Mouse (Mus musculus): ENCODE results near the gene Zfand2b. TPM values are rescaled to one million over a fixed set of nuclear protein-coding genes. Genes with fewer than 3 reads are reported as not detected.

Zfand2b gene
- total RNA-seq, 2 experiments from 2014 or later = 14.2 to 15.3 TPM

GRCm38 (mm10) chr1:75158990-75159389, 9.5 kb upstream of the Zfand2b start:
- no peak for DNase-seq (ENCODE audit: low spot score)
- intact Hi-C loops (cut with DNase I) = no loop called here

- intact Hi-C loops (cut with DNase I) = no loop called here
- no peak for DNase-seq (ENCODE audit: low spot score)
These were observed 8.7 kb upstream of the Zfand2b start for GRCm38 (mm10) chr1:75159540-75160255.

GRCm38 (mm10) chr1:75160256-75160617, 8.2 kb upstream of the Zfand2b start:
- intact Hi-C loops (cut with DNase I) = no loop called here
- DNase-seq (ENCODE audit: low spot score) = no peak

- intact Hi-C loops (cut with DNase I) = loop anchor here (2.0 kb wide), 1 partner anchor 25 kb away; the partner anchor contains the start of genes Cnppd1 and Retreg2
These were observed 364 bp upstream of the Zfand2b start for GRCm38 (mm10) chr1:75168093-75168471.

GRCm38 (mm10) chr1:75179334-75180104, 11.1 kb downstream of the Zfand2b start:
- intact Hi-C loops (cut with DNase I) = no loop called here
- DNase-seq (ENCODE audit: low spot score) = no peak

More at GRCm38 (mm10) chr1:75168093-75168471, 364 bp upstream of the Zfand2b start:
- no peak for DNase-seq (ENCODE audit: low spot score)

- intact Hi-C loops (cut with DNase I) = no loop called here
- peak; percentile 76 for DNase-seq (ENCODE audit: low spot score)
These were observed 11.7 kb downstream of the Zfand2b start, which contains the start of gene Abcb6 for GRCm38 (mm10) chr1:75180105-75180590. Gene Abcb6 (minus strand): TSS chr1:75180392.

GRCm38 (mm10) chr1:75180741-75181140, 12.3 kb downstream of the Zfand2b start:
- no peak for DNase-seq (ENCODE audit: low spot score)
- intact Hi-C loops (cut with DNase I) = no loop called here

- no peak for DNase-seq (ENCODE audit: low spot score)
- intact Hi-C loops (cut with DNase I) = no loop called here
These were observed 13.0 kb downstream of the Zfand2b start for GRCm38 (mm10) chr1:75181377-75181870.

GRCm38 (mm10) chr1:75182160-75182559, 13.7 kb downstream of the Zfand2b start:
- DNase-seq (ENCODE audit: low spot score) = no peak
- intact Hi-C loops (cut with DNase I) = no loop called here

- intact Hi-C loops (cut with DNase I) = no loop called here
- DNase-seq (ENCODE audit: low spot score) = no peak
These were observed 17.0 kb downstream of the Zfand2b start for GRCm38 (mm10) chr1:75185495-75185894.

GRCm38 (mm10) chr1:75187126-75187525, 18.7 kb downstream of the Zfand2b start:
- no peak for DNase-seq (ENCODE audit: low spot score)

GRCm38 (mm10) chr1:75187914-75188483, 19.6 kb downstream of the Zfand2b start:
- intact Hi-C loops (cut with DNase I) = loop anchor here (2.0 kb wide), 1 partner anchor 17 kb away; no protein-coding TSS in a partner anchor
- no peak for DNase-seq (ENCODE audit: low spot score)

More at GRCm38 (mm10) chr1:75187126-75187525, 18.7 kb downstream of the Zfand2b start:
- intact Hi-C loops (cut with DNase I) = loop anchor here (2.0 kb wide), 1 partner anchor 16 kb away; no protein-coding TSS in a partner anchor

GRCm38 (mm10) chr1:75190577-75190976, 22.1 kb downstream of the Zfand2b start:
- no peak for DNase-seq (ENCODE audit: low spot score)
- intact Hi-C loops (cut with DNase I) = no loop called here

- intact Hi-C loops (cut with DNase I) = no loop called here
- DNase-seq (ENCODE audit: low spot score) = no peak
These were observed 22.8 kb downstream of the Zfand2b start for GRCm38 (mm10) chr1:75191258-75191621.

- intact Hi-C loops (cut with DNase I) = loop anchor here (2.0 kb wide), 1 partner anchor 17 kb away; no protein-coding TSS in a partner anchor
- peak; percentile 98 for DNase-seq (ENCODE audit: low spot score)
These were observed 23.4 kb downstream of the Zfand2b start, which contains the start of the genes Ankzf1 and Atg9a for GRCm38 (mm10) chr1:75191622-75192402. Gene Ankzf1 (plus strand): TSS chr1:75192151. Gene Atg9a (minus strand): TSS chr1:75192196.

- intact Hi-C loops (cut with DNase I) = loop anchor here (2.0 kb wide), 1 partner anchor 16 kb away; no protein-coding TSS in a partner anchor
- no peak for DNase-seq (ENCODE audit: low spot score)
These were observed 24.0 kb downstream of the Zfand2b start for GRCm38 (mm10) chr1:75192452-75192851.

GRCm38 (mm10) chr1:75201236-75201635, 32.8 kb downstream of the Zfand2b start:
- no peak for DNase-seq (ENCODE audit: low spot score)
- intact Hi-C loops (cut with DNase I) = no loop called here

- no peak for DNase-seq (ENCODE audit: low spot score)
- intact Hi-C loops (cut with DNase I) = loop anchor here (2.0 kb wide), 1 partner anchor 16 kb away; the partner anchor contains the start of genes Ankzf1 and Atg9a
These were observed 40.7 kb downstream of the Zfand2b start for GRCm38 (mm10) chr1:75208967-75209678.
